18 mouse cellular contexts compared by ENCODE assay signal in genomic region chr11:57319374-57319773, GRCm38 (mm10).
DNase-seq lines count a peak whose midpoint lies in the region; TF ChIP-seq lines count a peak whose summit lies in the region.
"Had no signal": no experiment of that assay in that cellular context is flagged by ENCODE, and none has a peak within 500 bp of the region (broad histone marks: within the 10 kb centered on the region; RNA-seq: fewer than 3 reads in every experiment).

No protein-coding gene starts in this region.

- no peaks in the 10 kb centered on the region for H3K27me3 ChIP-seq in cerebellum, adult 2 months (ENCODE audit: control insufficient read depth, insufficient read depth, low read length)
- H3K27me3 ChIP-seq: embryonic facial prominence, embryonic 13.5 days; hindbrain, embryonic 12.5 days; stomach, embryonic 15.5 days had no signal

- peak; percentile 82 for DNase-seq in right cerebral cortex, adult 18-20 months
- DNase-seq in right cerebral cortex, postnatal 4 days, result no peak
- DNase-seq in layer of hippocampus, adult 8-10 months (ENCODE audit: low spot score in 2 of 2), result peak; percentile 81 to 85
- peak; percentile 49 to 79 for DNase-seq in left cerebral cortex, postnatal 25 days (ENCODE audit: low spot score in 2 of 2)
- no peak for DNase-seq in kidney, postnatal 4 days
- DNase-seq in cerebellum, adult 2 months, result no peak
- no peak for DNase-seq in lung, adult 2 months
- DNase-seq: adrenal gland, adult 2 months; cerebellum, adult 9-11 months; heart, postnatal 10 days; kidney, adult 9 months; kidney, postnatal 25 days; lung, adult 18-20 months; lung, postnatal 4 days had no signal

- no peaks in the 10 kb centered on the region for H3K4me1 ChIP-seq in cerebellum, adult 2 months (ENCODE audit: control insufficient read depth, insufficient read depth, low read length)
- no peaks in the 10 kb centered on the region; the same call in 1 of the 2 replicates for H3K4me1 ChIP-seq in lung, adult 2 months (ENCODE audit: control insufficient read depth, insufficient read depth, low read length)
- H3K4me1 ChIP-seq: embryonic facial prominence, embryonic 13.5 days; hindbrain, embryonic 12.5 days; stomach, embryonic 15.5 days had no signal

- no peak for TF ChIP-seq CTCF in cerebellum, adult 2 months (IDR thresholded peaks at IDR 0.05; ENCODE audit: borderline replicate concordance, insufficient read depth, low read depth, low read length)
- TF ChIP-seq CTCF in lung, adult 2 months (IDR thresholded peaks at IDR 0.05; ENCODE audit: insufficient read depth, low read length), result no peak

- no peak overlapping the region for H3K4me3 ChIP-seq in cerebellum, adult 2 months (replicated peaks; ENCODE audit: insufficient read depth, low read depth, low read length)
- H3K4me3 ChIP-seq in lung, adult 2 months (replicated peaks; ENCODE audit: extremely low read depth, low read depth, low read length), result no peak overlapping the region
- H3K4me3 ChIP-seq: embryonic facial prominence, embryonic 13.5 days; heart, embryonic 10.5 days; hindbrain, embryonic 12.5 days; stomach, embryonic 15.5 days had no signal

- intact Hi-C loops in left cerebral cortex, postnatal 25 days (cut with DNase I), result loop anchor here (2.0 kb wide), 1 partner anchor 93 kb away; no protein-coding TSS in a partner anchor

- H3K27ac ChIP-seq in cerebellum, adult 2 months (ENCODE audit: insufficient read depth, low read length), result no peak overlapping the region
- H3K27ac ChIP-seq: embryonic facial prominence, embryonic 13.5 days; heart, embryonic 10.5 days; hindbrain, embryonic 12.5 days; stomach, embryonic 15.5 days had no signal

- no peak for TF ChIP-seq POLR2A in cerebellum, adult 2 months (IDR thresholded peaks at IDR 0.05; ENCODE audit: borderline replicate concordance, insufficient read depth, low read length)
- no peak for TF ChIP-seq POLR2A in lung, adult 2 months (IDR thresholded peaks at IDR 0.05; ENCODE audit: borderline replicate concordance, extremely low read depth, low read depth, low read length)

- WGBS in cerebellum, adult 2 months, result 68% methylated on average over 3 of the region's 3 CpGs
- WGBS in lung, adult 2 months, result 79% methylated on average over 3 of the region's 3 CpGs

Comparison
In these comparisons a context has a peak if more than half of its experiments do, and no peak if none do; other contexts are left out.
1. DNase-seq: peak in right cerebral cortex, adult 18-20 months (single experiment), layer of hippocampus, adult 8-10 months (2 of 2) and left cerebral cortex, postnatal 25 days (2 of 2); none in right cerebral cortex, postnatal 4 days (single experiment), kidney, postnatal 4 days (0 of 2), cerebellum, adult 2 months (0 of 2) and lung, adult 2 months (single experiment).